Mouse (Mus musculus): ENCODE measurements around the gene Exoc3l. TPM values are rescaled to one million over a fixed set of nuclear protein-coding genes. Genes with fewer than 3 reads are reported as not detected.
A peak's percentile ranks its signal among the peaks of the same experiment; 100 is the strongest.

Gene Exoc3l
- total and polyA plus RNA-seq, 3 experiments, result 4.4 to 10.9 (median 7.5) TPM

DNA sequence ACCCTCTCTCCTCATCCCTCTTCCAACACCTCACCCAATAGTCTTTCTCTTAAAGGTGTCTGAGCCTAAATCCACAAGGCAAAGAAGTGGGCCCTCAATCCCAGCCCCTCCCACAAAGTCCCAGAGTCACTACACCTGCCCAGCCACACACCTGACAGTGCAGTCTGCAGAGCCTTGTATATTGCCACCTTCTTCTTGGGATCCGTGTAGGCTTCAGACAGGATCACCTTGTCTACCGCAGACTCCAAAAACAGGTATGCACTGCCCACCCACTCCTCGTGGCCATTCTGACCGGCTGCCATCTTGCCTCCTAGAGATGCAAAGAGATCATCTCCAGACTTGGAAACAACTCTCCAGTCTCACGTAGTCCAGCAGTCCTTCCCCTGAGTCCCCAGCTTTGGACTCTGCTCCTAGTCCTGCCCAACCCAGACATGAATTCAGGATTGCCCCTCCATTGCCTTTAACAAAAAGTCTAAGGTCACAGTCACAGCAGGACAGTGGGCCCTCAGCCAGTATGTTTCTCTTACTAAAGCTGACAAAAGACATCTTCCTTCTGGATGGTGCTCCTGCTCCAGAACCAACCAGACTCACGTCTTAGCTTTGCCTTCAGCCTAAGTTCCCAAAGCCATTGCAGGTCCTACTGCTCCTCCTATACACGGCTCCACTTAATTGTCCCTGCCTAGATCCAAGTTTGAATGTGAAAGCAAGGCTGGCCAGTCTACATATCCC lies 35.4 kb downstream of the Exoc3l start:
- Histone ChIP-seq H3K79me2 (replicated peaks; ENCODE audit: control insufficient read depth, extremely low read depth, insufficient read depth, poor library complexity, severe bottlenecking) (no peaks in the 10 kb centered on the region), H3K9ac (ENCODE audit: insufficient read depth, low read depth) (no peak overlapping the region), H3K4me2 (ENCODE audit: insufficient read depth, low read depth, poor library complexity, severe bottlenecking) (no peak overlapping the region), H3K9me3 (replicated peaks; ENCODE audit: low read length) (peaks cover 4% of the 10 kb centered on the region), H3K4me1 (ENCODE audit: control insufficient read depth in 1 of 2, insufficient read depth in 2 of 2) (peaks cover 9 to 38% of the 10 kb centered on the region in 2 experiments; a peak in 3 of 4 replicates), H3K27ac (ENCODE audit: insufficient read depth, low read depth) (no peak overlapping the region), H3K27me3 (replicated peaks) (no peaks in the 10 kb centered on the region), H3K36me3 (replicated peaks in 1 of 2; ENCODE audit: control insufficient read depth in 1 of 2, insufficient read depth in 1 of 2, low read length in 1 of 2) (peaks cover 15 to 42% of the 10 kb centered on the region in 2 experiments), H3K4me3 (replicated peaks in 1 of 3; ENCODE audit: low read depth in 2 of 3, low read length in 2 of 3, poor library complexity in 1 of 3) (no peak overlapping the region)
- TF ChIP-seq MXI1 (IDR thresholded peaks at IDR 0.05; ENCODE audit: low read depth, low read length), result no peak
- no peak for TF ChIP-seq UBTF (IDR thresholded peaks at IDR 0.05; ENCODE audit: low read depth, low read length)
- TF ChIP-seq EP300 (IDR thresholded peaks at IDR 0.05; ENCODE audit: low read length), result no peak
- TF ChIP-seq MYC (IDR thresholded peaks at IDR 0.05; ENCODE audit: low read depth, low read length), result no peak
- TF ChIP-seq JUND (conservative IDR thresholded peaks at IDR 0.05; ENCODE audit: low read depth, low read length), result no peak
- TF ChIP-seq RAD21 (IDR thresholded peaks at IDR 0.05; ENCODE audit: low read depth, low read length), result no peak
- TF ChIP-seq POLR2A (IDR thresholded peaks at IDR 0.05; ENCODE audit: low read depth, low read length), result no peak
- TF ChIP-seq CHD2 (IDR thresholded peaks at IDR 0.05; ENCODE audit: low read length), result no peak
- no peak for TF ChIP-seq TCF12 (IDR thresholded peaks at IDR 0.05; ENCODE audit: low read depth, low read length)
- TF ChIP-seq ZC3H11A (IDR thresholded peaks at IDR 0.05; ENCODE audit: low read depth, low read length), result no peak
- TF ChIP-seq SMC3 (IDR thresholded peaks at IDR 0.05; ENCODE audit: low read depth, low read length), result no peak
- no peak for TF ChIP-seq JUN (IDR thresholded peaks at IDR 0.05; ENCODE audit: insufficient read depth, low read depth, low read length)
- no peak for TF ChIP-seq ZMIZ1 (IDR thresholded peaks at IDR 0.05; ENCODE audit: low read depth, low read length)
- DNase-seq (ENCODE audit: extremely low read depth), result no peak
- dilution Hi-C loops (cut with MboI; ENCODE audit: extremely low pct_ligation_motif_present, extremely low pct_unique_long_range_greater_than_20kb, low sequenced_read_pairs) (no loop called here), in situ Hi-C loops (cut with MboI; ENCODE audit: low pct_ligation_motif_present, low pct_unique_long_range_greater_than_20kb, low sequenced_read_pairs) (no loop called here)

DNA sequence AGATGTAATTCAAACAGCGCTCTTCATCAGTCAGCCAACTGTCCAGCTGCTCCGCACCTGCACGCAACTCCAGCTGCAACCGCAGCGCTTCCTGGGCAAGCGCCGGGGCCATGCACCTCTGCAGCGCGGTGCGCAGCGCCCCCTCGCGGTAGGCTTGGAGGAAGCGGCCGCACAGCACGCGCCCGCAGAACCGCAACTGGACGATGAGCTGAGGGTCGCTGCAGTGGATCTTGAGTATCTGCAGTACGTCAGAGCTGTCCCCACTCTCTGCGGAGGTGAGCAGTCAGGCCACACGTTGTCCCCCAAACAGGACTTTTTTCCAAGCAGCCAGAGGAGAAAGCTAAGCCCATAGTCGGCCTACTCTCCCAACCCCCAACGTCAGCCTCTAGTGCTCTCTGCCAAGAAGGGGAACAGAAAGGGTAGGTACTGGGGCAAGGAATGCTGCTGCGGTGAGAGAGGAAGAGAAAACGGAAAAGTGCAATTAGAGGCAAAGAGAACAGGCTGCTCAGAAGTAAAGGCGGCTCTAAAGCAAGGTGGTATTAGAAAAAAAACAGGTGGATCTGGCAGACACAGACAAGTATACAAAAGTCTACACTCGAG lies 36.1 kb downstream of the Exoc3l start:
- H3K9me3 ChIP-seq (replicated peaks; ENCODE audit: low read length), result peaks cover 4% of the 10 kb centered on the region
- peak; percentile 66 for DNase-seq (ENCODE audit: extremely low read depth)
- dilution Hi-C loops (cut with MboI; ENCODE audit: extremely low pct_ligation_motif_present, extremely low pct_unique_long_range_greater_than_20kb, low sequenced_read_pairs), result no loop called here
- H3K27ac ChIP-seq (ENCODE audit: insufficient read depth, low read depth), result peak overlapping the region; percentile 17; the same call in 1 of the 2 replicates
- peaks cover 15 to 46% of the 10 kb centered on the region in 2 experiments for H3K36me3 ChIP-seq (replicated peaks in 1 of 2; ENCODE audit: control insufficient read depth in 1 of 2, insufficient read depth in 1 of 2, low read length in 1 of 2)
- no peaks in the 10 kb centered on the region for H3K27me3 ChIP-seq (replicated peaks)
- H3K4me1 ChIP-seq (ENCODE audit: control insufficient read depth in 1 of 2, insufficient read depth in 2 of 2), result peaks cover 11 to 40% of the 10 kb centered on the region in 2 experiments
- H3K4me2 ChIP-seq (ENCODE audit: insufficient read depth, low read depth, poor library complexity, severe bottlenecking), result peak overlapping the region; percentile 48
- in situ Hi-C loops (cut with MboI; ENCODE audit: low pct_ligation_motif_present, low pct_unique_long_range_greater_than_20kb, low sequenced_read_pairs), result loop anchor here (5.0 kb wide), 1 partner anchor 32 kb away; no protein-coding TSS in a partner anchor
- peak overlapping the region in 1 of 3 experiments; percentile 18 for H3K4me3 ChIP-seq (replicated peaks in 1 of 3; ENCODE audit: low read depth in 2 of 3, low read length in 2 of 3, poor library complexity in 1 of 3)
- H3K9ac ChIP-seq (ENCODE audit: insufficient read depth, low read depth), result no peak overlapping the region
- H3K79me2 ChIP-seq (replicated peaks; ENCODE audit: control insufficient read depth, extremely low read depth, insufficient read depth, poor library complexity, severe bottlenecking), result no peaks in the 10 kb centered on the region
- TF ChIP-seq ZC3H11A (IDR thresholded peaks at IDR 0.05; ENCODE audit: low read depth, low read length) (no peak), USF1 (IDR thresholded peaks at IDR 0.05; ENCODE audit: low read depth, low read length) (no peak), UBTF (IDR thresholded peaks at IDR 0.05; ENCODE audit: low read depth, low read length) (no peak), KAT2A (IDR thresholded peaks at IDR 0.05; ENCODE audit: insufficient replicate concordance, low read length) (no peak), HCFC1 (IDR thresholded peaks at IDR 0.05; ENCODE audit: low read depth, low read length) (no peak), TCF12 (IDR thresholded peaks at IDR 0.05; ENCODE audit: low read depth, low read length) (peak; percentile 79), MYC (IDR thresholded peaks at IDR 0.05; ENCODE audit: low read depth, low read length) (peak; percentile 47; the same call in 1 of the 2 replicates), JUN (IDR thresholded peaks at IDR 0.05; ENCODE audit: insufficient read depth, low read depth, low read length) (no peak), MAZ (IDR thresholded peaks at IDR 0.05; ENCODE audit: low read depth, low read length) (no peak), POLR2AphosphoS2 (IDR thresholded peaks at IDR 0.05; ENCODE audit: low read depth, low read length) (no peak), CTCF (conservative IDR thresholded peaks at IDR 0.05 in 1 of 2, IDR thresholded peaks at IDR 0.05 in 1 of 2; ENCODE audit: low read depth in 2 of 2, low read length in 2 of 2) (peak; percentile 41 to 83; a peak in 3 of 4 replicates), MXI1 (IDR thresholded peaks at IDR 0.05; ENCODE audit: low read depth, low read length) (peak; percentile 46; the same call in 1 of the 2 replicates), EP300 (IDR thresholded peaks at IDR 0.05; ENCODE audit: low read length) (peak; percentile 27), NRF1 (IDR thresholded peaks at IDR 0.05; ENCODE audit: low read depth, low read length) (peak; percentile 67), JUND (conservative IDR thresholded peaks at IDR 0.05; ENCODE audit: low read depth, low read length) (no peak), MAX (IDR thresholded peaks at IDR 0.05; ENCODE audit: low read length) (peak; percentile 52; the same call in 1 of the 2 replicates), CHD1 (IDR thresholded peaks at IDR 0.05; ENCODE audit: low read depth, low read length) (no peak), ZNF384 (IDR thresholded peaks at IDR 0.05; ENCODE audit: low read depth, low read length) (no peak), RAD21 (IDR thresholded peaks at IDR 0.05; ENCODE audit: low read depth, low read length) (peak; percentile 59), IRF4 (IDR thresholded peaks at IDR 0.05; ENCODE audit: low read depth, low read length) (no peak), ETS1 (conservative IDR thresholded peaks at IDR 0.05; ENCODE audit: low read depth, low read length) (0 out of 2 replicates have a peak, but pooled peaks have one; percentile 22), MAFK (IDR thresholded peaks at IDR 0.05; ENCODE audit: insufficient replicate concordance, low read length) (no peak), ZMIZ1 (IDR thresholded peaks at IDR 0.05; ENCODE audit: low read depth, low read length) (no peak), E2F4 (IDR thresholded peaks at IDR 0.05; ENCODE audit: insufficient replicate concordance, low read depth, low read length) (no peak), MEF2A (IDR thresholded peaks at IDR 0.05; ENCODE audit: borderline replicate concordance, low read depth, low read length) (peak; percentile 48; the same call in 1 of the 2 replicates)

All from CH12.LX (cell line).